Mouse (Mus musculus): ENCODE measurements around the gene Atxn2l. TPM values are rescaled to one million over a fixed set of nuclear protein-coding genes. Genes with fewer than 3 reads are reported as not detected.

Atxn2l gene
- polyA plus RNA-seq, 1 experiment from 2014 or later, result 22.1 TPM

DNA sequence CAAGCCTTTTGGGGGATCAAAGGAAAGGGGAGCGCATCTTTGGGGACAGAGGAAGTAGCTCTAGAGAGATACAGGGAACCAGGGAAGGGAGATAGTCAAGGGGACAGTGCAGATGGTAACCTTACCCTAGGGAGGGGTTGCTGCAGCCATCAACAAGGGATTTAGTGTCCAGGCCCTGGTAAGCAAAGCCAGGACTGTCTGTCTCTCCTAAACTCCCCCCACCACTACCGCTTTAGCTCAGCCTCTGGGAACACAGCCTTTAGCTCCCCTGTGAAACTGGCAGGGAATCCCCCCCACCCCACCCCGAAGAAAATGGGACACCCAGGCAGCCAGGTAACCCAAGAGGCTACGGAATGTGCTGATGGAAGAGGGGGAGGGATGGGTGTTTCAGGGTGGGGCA lies 39.7 kb downstream of the Atxn2l start:
- Histone ChIP-seq H3K4me2 (replicated peaks; ENCODE audit: low read depth, low read length) (no peak overlapping the region), H3K36me3 (ENCODE audit: insufficient read depth, low read length) (peaks cover 5% of the 10 kb centered on the region), H3K9me3 (ENCODE audit: low read length) (no peaks in the 10 kb centered on the region), H3K4me1 (ENCODE audit: insufficient read depth, low read depth, low read length) (no peaks in the 10 kb centered on the region), H3K4me3 (ENCODE audit: low read depth, low read length) (no peak overlapping the region), H3K9ac (replicated peaks; ENCODE audit: low read depth) (no peak overlapping the region), H3K27me3 (replicated peaks; ENCODE audit: insufficient read depth, low read length) (no peaks in the 10 kb centered on the region), H3K27ac (ENCODE audit: low read length) (no peak overlapping the region)
- no peak for ATAC-seq
- DNase-seq (ENCODE audit: low spot score), result no peak
- WGBS, result 58% methylated on average over 4 of the region's 4 CpGs
- TF ChIP-seq CTCF (IDR thresholded peaks at IDR 0.05) (no peak), EP300 (IDR thresholded peaks at IDR 0.05) (no peak)

DNA sequence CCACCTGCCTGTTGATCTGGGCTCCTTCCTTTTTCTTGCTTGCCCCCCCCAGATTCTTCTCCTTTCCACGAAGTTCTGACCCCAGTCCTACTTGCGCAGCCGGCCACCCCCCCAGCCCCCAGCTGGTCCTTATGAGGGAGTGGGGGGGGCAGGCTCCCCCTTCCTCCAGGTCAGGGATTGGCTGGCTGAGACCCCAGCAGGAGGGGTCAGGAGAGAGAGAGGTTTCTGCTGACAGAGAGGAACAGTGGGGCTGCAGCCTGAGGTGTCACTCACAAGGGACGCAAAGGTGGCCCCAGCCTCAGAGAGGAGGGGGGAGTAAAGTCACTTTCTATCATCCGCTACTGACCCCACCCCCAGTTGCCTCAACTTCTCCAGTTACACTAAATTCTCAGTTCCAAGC lies 40.2 kb downstream of the Atxn2l start, which contains the start of gene Atp2a1:
Gene Atp2a1, minus strand, starts transcription at position 105 of the 400 bp plus-strand sequence.
- no peaks in the 10 kb centered on the region for H3K9me3 ChIP-seq (ENCODE audit: low read length)
- no peak within 1 kb of the TSS; the same call in 1 of the 2 replicates for H3K9ac ChIP-seq (replicated peaks; ENCODE audit: low read depth)
- DNase-seq (ENCODE audit: low spot score) (no peak), ATAC-seq (no peak)
- H3K4me1 ChIP-seq (ENCODE audit: insufficient read depth, low read depth, low read length), result no peaks in the 10 kb centered on the region
- no peak within 1 kb of the TSS for H3K27ac ChIP-seq (ENCODE audit: low read length)
- 39% methylated on average over 5 of the region's 5 CpGs for WGBS
- H3K4me3 ChIP-seq (ENCODE audit: low read depth, low read length), result no peak within 1 kb of the TSS
- H3K4me2 ChIP-seq (replicated peaks; ENCODE audit: low read depth, low read length), result no peak within 1 kb of the TSS
- TF ChIP-seq EP300 (IDR thresholded peaks at IDR 0.05), result no peak
- TF ChIP-seq CTCF (IDR thresholded peaks at IDR 0.05), result no peak
- H3K36me3 ChIP-seq (ENCODE audit: insufficient read depth, low read length), result no peaks in the 10 kb centered on the region; the same call in none of the 2 replicates
- H3K27me3 ChIP-seq (replicated peaks; ENCODE audit: insufficient read depth, low read length), result no peaks in the 10 kb centered on the region

DNA sequence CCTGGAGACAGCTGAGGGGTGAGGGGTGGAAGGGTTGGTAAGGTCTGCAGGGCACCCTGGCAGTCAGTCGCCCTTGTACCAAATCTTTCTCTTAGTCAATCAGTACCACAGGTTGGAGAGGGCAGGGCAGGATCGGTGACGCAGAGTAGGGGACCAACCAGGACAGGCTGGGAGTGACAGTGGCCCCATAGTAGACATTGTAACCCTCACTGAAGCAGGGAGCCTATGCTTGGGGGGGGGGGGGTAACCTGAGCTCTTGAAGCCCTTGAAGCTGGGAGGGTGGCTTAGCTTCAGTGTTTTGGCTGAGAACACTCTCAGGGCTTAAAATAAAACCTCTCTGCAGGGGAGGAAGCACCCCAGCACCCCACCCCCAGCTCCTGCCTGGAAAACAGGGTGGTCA lies 41.6 kb downstream of the Atxn2l start:
- TF ChIP-seq EP300 (IDR thresholded peaks at IDR 0.05) (no peak), CTCF (IDR thresholded peaks at IDR 0.05) (no peak)
- no peaks in the 10 kb centered on the region for H3K9me3 ChIP-seq (ENCODE audit: low read length)
- H3K4me3 ChIP-seq (ENCODE audit: low read depth, low read length), result no peak overlapping the region
- no peak overlapping the region for H3K4me2 ChIP-seq (replicated peaks; ENCODE audit: low read depth, low read length)
- H3K27ac ChIP-seq (ENCODE audit: low read length), result no peak overlapping the region
- ATAC-seq (no peak), DNase-seq (ENCODE audit: low spot score) (no peak)
- H3K36me3 ChIP-seq (ENCODE audit: insufficient read depth, low read length), result no peaks in the 10 kb centered on the region; the same call in 1 of the 2 replicates
- H3K9ac ChIP-seq (replicated peaks; ENCODE audit: low read depth), result no peak overlapping the region
- WGBS, result 61% methylated on average over 3 of the region's 3 CpGs
- H3K4me1 ChIP-seq (ENCODE audit: insufficient read depth, low read depth, low read length), result no peaks in the 10 kb centered on the region
- no peaks in the 10 kb centered on the region for H3K27me3 ChIP-seq (replicated peaks; ENCODE audit: insufficient read depth, low read length)

DNA sequence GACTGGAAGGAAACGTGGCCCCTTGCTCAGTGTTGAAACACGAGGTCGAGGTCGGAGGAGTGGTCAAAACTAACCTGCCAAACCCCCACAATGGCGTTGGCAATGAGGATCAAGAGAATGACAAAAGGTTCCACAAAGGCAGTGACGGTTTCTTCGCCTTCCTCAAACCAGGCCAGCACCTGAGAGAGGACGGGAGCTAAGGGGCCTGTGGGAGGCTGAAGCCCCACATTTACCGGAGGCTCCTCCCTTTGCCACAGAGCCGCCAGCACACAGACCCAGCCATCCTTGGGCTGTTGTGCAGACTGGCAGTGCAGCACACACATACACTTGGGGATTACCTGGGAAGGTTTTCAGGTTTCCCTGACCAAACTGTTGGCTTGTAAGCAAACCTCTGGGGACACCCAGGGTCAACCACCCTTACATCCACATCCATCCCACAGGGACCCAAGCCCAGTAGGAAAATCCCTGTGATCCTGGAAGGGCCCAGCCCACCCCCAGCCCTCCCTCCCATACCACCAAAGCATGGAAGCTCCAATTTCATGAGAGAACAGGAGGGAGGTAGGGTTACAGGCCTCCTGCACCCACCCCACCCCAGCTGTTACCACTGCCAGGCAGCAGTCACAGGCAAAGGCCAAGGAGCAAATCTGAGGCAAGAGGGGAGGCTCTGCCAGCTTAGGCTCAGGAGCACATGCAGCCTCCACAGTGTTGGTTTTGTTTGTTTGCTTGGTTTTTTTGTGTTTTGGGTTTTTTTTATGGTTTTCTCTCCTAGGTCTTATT lies 42.4 kb downstream of the Atxn2l start:
- Histone ChIP-seq H3K9ac (replicated peaks; ENCODE audit: low read depth) (no peak overlapping the region), H3K27me3 (replicated peaks; ENCODE audit: insufficient read depth, low read length) (no peaks in the 10 kb centered on the region), H3K4me1 (ENCODE audit: insufficient read depth, low read depth, low read length) (no peaks in the 10 kb centered on the region), H3K36me3 (ENCODE audit: insufficient read depth, low read length) (no peaks in the 10 kb centered on the region), H3K27ac (ENCODE audit: low read length) (no peak overlapping the region), H3K4me3 (ENCODE audit: low read depth, low read length) (no peak overlapping the region), H3K4me2 (replicated peaks; ENCODE audit: low read depth, low read length) (no peak overlapping the region), H3K9me3 (ENCODE audit: low read length) (no peaks in the 10 kb centered on the region)
- ATAC-seq (no peak), DNase-seq (ENCODE audit: low spot score) (no peak)
- TF ChIP-seq CTCF (IDR thresholded peaks at IDR 0.05) (no peak), EP300 (IDR thresholded peaks at IDR 0.05) (no peak)
- WGBS, result 47% methylated on average over 10 of the region's 10 CpGs

DNA sequence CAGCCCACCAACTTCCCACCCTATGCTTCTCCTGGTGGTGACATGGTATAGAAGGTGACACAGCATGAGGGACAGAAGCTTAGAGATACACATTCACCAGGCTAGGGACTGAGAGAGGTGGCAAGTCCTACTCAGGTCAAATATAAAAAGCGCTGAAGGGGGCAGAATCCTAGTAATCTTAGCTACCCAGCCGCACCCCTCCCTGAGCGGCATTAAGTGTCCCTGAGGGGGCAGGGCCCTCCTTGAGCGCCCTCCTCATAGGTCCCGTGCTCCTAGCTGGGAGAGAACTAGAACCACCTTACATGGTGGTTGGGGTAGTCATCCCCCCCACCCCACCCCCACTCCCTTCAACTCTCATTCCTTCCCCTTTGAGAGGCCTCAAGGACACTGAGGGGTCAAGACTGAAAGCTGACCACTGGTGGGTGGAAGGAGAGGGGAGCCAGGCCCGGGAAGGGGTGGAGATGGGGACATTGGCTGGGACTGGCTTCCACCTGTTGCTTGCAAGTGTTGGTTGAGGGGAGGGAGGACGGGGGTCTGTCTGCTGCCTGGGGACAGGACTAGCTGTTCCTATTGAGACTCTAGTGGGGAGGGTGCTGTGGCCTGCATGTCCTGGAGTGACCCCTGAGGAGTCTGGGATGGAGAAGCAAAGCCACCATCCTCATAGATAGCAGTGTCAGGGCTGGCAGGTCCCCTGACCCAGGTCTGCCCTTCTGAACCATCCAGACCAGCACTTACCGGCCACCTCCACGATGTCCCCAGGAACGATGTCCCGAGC lies 44.2 kb downstream of the Atxn2l start:
- Histone ChIP-seq H3K4me3 (ENCODE audit: low read depth, low read length) (no peak overlapping the region), H3K27me3 (replicated peaks; ENCODE audit: insufficient read depth, low read length) (no peaks in the 10 kb centered on the region), H3K9ac (replicated peaks; ENCODE audit: low read depth) (no peak overlapping the region), H3K27ac (ENCODE audit: low read length) (no peak overlapping the region), H3K9me3 (ENCODE audit: low read length) (no peaks in the 10 kb centered on the region), H3K36me3 (ENCODE audit: insufficient read depth, low read length) (no peaks in the 10 kb centered on the region), H3K4me1 (ENCODE audit: insufficient read depth, low read depth, low read length) (no peaks in the 10 kb centered on the region), H3K4me2 (replicated peaks; ENCODE audit: low read depth, low read length) (no peak overlapping the region)
- no peak for DNase-seq (ENCODE audit: low spot score)
- no peak for ATAC-seq
- 71% methylated on average over 11 of the region's 11 CpGs for WGBS
- TF ChIP-seq EP300 (IDR thresholded peaks at IDR 0.05) (no peak), CTCF (IDR thresholded peaks at IDR 0.05) (no peak)

DNA sequence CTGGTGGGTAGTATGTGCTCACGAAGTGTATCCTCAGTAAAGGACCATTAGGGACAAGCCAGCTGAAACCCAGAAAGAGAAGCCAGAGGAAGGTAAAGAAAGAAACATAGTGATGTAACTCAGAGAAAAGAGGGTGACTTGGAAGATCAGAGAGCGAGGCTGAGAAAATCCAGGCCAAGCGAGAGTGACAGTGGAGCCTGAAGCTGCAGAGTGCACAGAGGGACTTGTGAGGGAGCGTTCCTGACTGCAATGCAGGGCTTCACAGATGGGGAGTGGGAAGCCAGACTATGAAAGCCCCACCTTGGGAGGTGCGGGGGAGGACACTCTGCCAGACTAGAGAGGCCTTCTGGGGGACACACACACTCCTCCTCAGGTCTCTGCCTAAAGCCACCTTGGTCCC lies 45.0 kb downstream of the Atxn2l start:
- no peak for ATAC-seq
- H3K4me2 ChIP-seq (replicated peaks; ENCODE audit: low read depth, low read length), result no peak overlapping the region
- no peaks in the 10 kb centered on the region for H3K36me3 ChIP-seq (ENCODE audit: insufficient read depth, low read length)
- WGBS, result 69% methylated on average over 5 of the region's 5 CpGs
- no peaks in the 10 kb centered on the region for H3K4me1 ChIP-seq (ENCODE audit: insufficient read depth, low read depth, low read length)
- no peak overlapping the region for H3K9ac ChIP-seq (replicated peaks; ENCODE audit: low read depth)
- H3K27ac ChIP-seq (ENCODE audit: low read length), result no peak overlapping the region
- no peak overlapping the region for H3K4me3 ChIP-seq (ENCODE audit: low read depth, low read length)
- H3K9me3 ChIP-seq (ENCODE audit: low read length), result no peaks in the 10 kb centered on the region
- H3K27me3 ChIP-seq (replicated peaks; ENCODE audit: insufficient read depth, low read length), result no peaks in the 10 kb centered on the region
- DNase-seq (ENCODE audit: low spot score), result no peak
- no peak for TF ChIP-seq CTCF (IDR thresholded peaks at IDR 0.05)
- no peak for TF ChIP-seq EP300 (IDR thresholded peaks at IDR 0.05)
